Mouse (Mus musculus) E14TG2a.4 (cell line): Measurements from ENCODE around the gene Olfr798.

Source experiments
- CTCF ChIP-seq: conservative IDR thresholded peaks from 2 replicates; pipeline ENCODE4 v1.5.1; 2014; ENCODE audit warnings: low read length
- NANOG ChIP-seq: IDR thresholded peaks from 2 replicates; pipeline ENCODE4 v1.6.1; 2014; ENCODE audit warnings: borderline replicate concordance, low read length, mixed read lengths
- POU5F1 ChIP-seq: IDR thresholded peaks from 2 replicates; pipeline ENCODE4 v1.6.1; 2014; ENCODE audit warnings: low read length, borderline replicate concordance

DNA sequence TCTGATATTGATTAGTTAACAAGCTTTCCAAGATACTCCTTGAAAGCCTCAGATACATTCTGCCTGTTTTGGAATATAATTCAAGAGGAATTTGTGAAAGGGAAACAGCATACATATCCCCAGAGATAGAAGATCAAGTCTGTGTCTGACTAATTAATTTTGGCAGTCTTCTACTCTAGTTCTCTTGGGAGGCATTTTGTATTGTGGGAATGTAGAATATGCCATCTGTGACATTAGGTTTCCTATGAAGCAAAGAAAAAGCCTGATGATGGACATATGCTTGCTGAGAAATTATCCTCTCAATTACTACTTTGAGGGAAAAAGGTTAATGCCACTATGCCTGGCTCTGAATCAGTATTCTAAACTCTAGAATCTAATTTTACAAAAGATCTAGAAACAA is 4.5 kb downstream of the Olfr798 start:
- no peak for TF ChIP-seq POU5F1
- no peak for TF ChIP-seq CTCF
- TF ChIP-seq NANOG, result no peak
